Mouse (Mus musculus) CH12.LX (cell line): ENCODE measurements around the gene Fam78b. TPM values are rescaled to one million over a fixed set of nuclear protein-coding genes. Genes with fewer than 3 reads are reported as not detected.

Source experiments
- DNase-seq: peaks from one replicate; pipeline ENCODE4 v3.0.0-alpha.2; 2013; ENCODE audit errors: extremely low read depth
- H3K27ac ChIP-seq: 2 replicates; pipeline ENCODE4 v1.5.1; 2012; ENCODE audit warnings: low read depth, mild to moderate bottlenecking, control low read depth, moderate library complexity; ENCODE audit not compliant: insufficient read depth
- H3K27me3 ChIP-seq: replicated peaks from 2 replicates; pipeline ENCODE3; 2012; ENCODE audit warnings: inconsistent platforms
- H3K36me3 ChIP-seq, 2 experiments: replicated peaks in 1 of 2; 2 replicates each; pipeline versions ENCODE3 to v1.6.1; 2012; ENCODE audit warnings: inconsistent platforms in 1 of 2, low read length in 1 of 2, mild to moderate bottlenecking in 1 of 2, mixed read lengths in 1 of 2, moderate library complexity in 1 of 2; ENCODE audit not compliant: control insufficient read depth in 1 of 2, insufficient read depth in 1 of 2
- H3K4me1 ChIP-seq, 2 experiments: 2 replicates each; pipeline ENCODE4 v1.6.1; 2012; ENCODE audit warnings: inconsistent platforms in 1 of 2, moderate library complexity in 1 of 2; ENCODE audit not compliant: insufficient read depth in 2 of 2, control insufficient read depth in 1 of 2
- H3K4me2 ChIP-seq: 2 replicates; pipeline ENCODE4 v1.6.1; 2012; ENCODE audit warnings: low read depth, mild to moderate bottlenecking, control low read depth; ENCODE audit not compliant: poor library complexity, insufficient read depth, severe bottlenecking
- H3K4me3 ChIP-seq, 3 experiments: fragments of 150-350 bp in 1 of 3; sonication (generic) in 1 of 3; replicated peaks in 1 of 3; 2 replicates each; pipeline versions ENCODE3 to v1.5.1; 2011 to 2012; ENCODE audit warnings: low read depth in 2 of 3, low read length in 2 of 3, mild to moderate bottlenecking in 2 of 3, moderate library complexity in 2 of 3, control low read depth in 1 of 3, improper control_type of control experiment in 1 of 3, inconsistent platforms in 1 of 3, mixed read lengths in 1 of 3; ENCODE audit not compliant: poor library complexity in 1 of 3
- H3K79me2 ChIP-seq: replicated peaks from 2 replicates; pipeline ENCODE4 v1.6.1; 2012; ENCODE audit warnings: mild to moderate bottlenecking, moderate library complexity; ENCODE audit not compliant: control insufficient read depth, poor library complexity, insufficient read depth, severe bottlenecking; ENCODE audit errors: extremely low read depth
- H3K9ac ChIP-seq: 2 replicates; pipeline ENCODE4 v1.6.1; 2012; ENCODE audit warnings: low read depth, mild to moderate bottlenecking, control low read depth, moderate library complexity; ENCODE audit not compliant: insufficient read depth
- H3K9me3 ChIP-seq: replicated peaks from 2 replicates; pipeline ENCODE3; 2012; ENCODE audit warnings: low read length, inconsistent platforms, mixed read lengths
- CHD1 ChIP-seq: IDR thresholded peaks from 2 replicates; pipeline ENCODE4 v1.6.1; 2012; ENCODE audit warnings: low read depth, low read length, improper control_type of control experiment, inconsistent platforms
- CHD2 ChIP-seq: IDR thresholded peaks from 2 replicates; pipeline ENCODE4 v1.6.1; 2011; ENCODE audit warnings: low read length, improper control_type of control experiment
- CTCF ChIP-seq, 2 experiments: IDR thresholded peaks in 1 of 2; conservative IDR thresholded peaks in 1 of 2; 2 replicates each; pipeline ENCODE4 v1.5.1; 2011 to 2012; ENCODE audit warnings: low read depth in 2 of 2, low read length in 2 of 2, improper control_type of control experiment in 1 of 2, inconsistent platforms in 1 of 2, mild to moderate bottlenecking in 1 of 2, moderate library complexity in 1 of 2
- ELF1 ChIP-seq: IDR thresholded peaks from 2 replicates; pipeline ENCODE4 v1.6.1; 2014; ENCODE audit warnings: low read depth, mild to moderate bottlenecking, inconsistent platforms, low read length, improper control_type of control experiment
- EP300 ChIP-seq: IDR thresholded peaks from 2 replicates; pipeline ENCODE4 v1.6.1; 2011; ENCODE audit warnings: low read length, improper control_type of control experiment
- ETS1 ChIP-seq: conservative IDR thresholded peaks from 2 replicates; pipeline ENCODE4 v1.6.1; 2012; ENCODE audit warnings: low read depth, mild to moderate bottlenecking, inconsistent platforms, low read length, improper control_type of control experiment, moderate library complexity
- IRF4 ChIP-seq: IDR thresholded peaks from 2 replicates; pipeline ENCODE4 v1.6.1; 2014; ENCODE audit warnings: low read depth, mild to moderate bottlenecking, inconsistent platforms, low read length, improper control_type of control experiment
- JUND ChIP-seq: conservative IDR thresholded peaks from 2 replicates; pipeline ENCODE4 v1.6.1; 2011; ENCODE audit warnings: low read depth, low read length, improper control_type of control experiment
- MAFK ChIP-seq: IDR thresholded peaks from 2 replicates; pipeline ENCODE4 v1.6.1; 2011; ENCODE audit warnings: low read length, improper control_type of control experiment; ENCODE audit not compliant: insufficient replicate concordance
- MAX ChIP-seq: IDR thresholded peaks from 2 replicates; pipeline ENCODE4 v1.6.1; 2011; ENCODE audit warnings: low read length, improper control_type of control experiment
- MEF2A ChIP-seq: IDR thresholded peaks from 2 replicates; pipeline ENCODE4 v1.6.1; 2014; ENCODE audit warnings: low read depth, mild to moderate bottlenecking, inconsistent platforms, low read length, improper control_type of control experiment, borderline replicate concordance
- MXI1 ChIP-seq: IDR thresholded peaks from 2 replicates; pipeline ENCODE4 v1.6.1; 2011; ENCODE audit warnings: mild to moderate bottlenecking, low read depth, low read length, improper control_type of control experiment
- MYC ChIP-seq: IDR thresholded peaks from 2 replicates; pipeline ENCODE4 v1.6.1; 2011; ENCODE audit warnings: low read depth, mild to moderate bottlenecking, improper control_type of control experiment, low read length
- NELFE ChIP-seq: IDR thresholded peaks from 2 replicates; pipeline ENCODE4 v1.6.1; 2011; ENCODE audit warnings: low read depth, low read length, improper control_type of control experiment
- NRF1 ChIP-seq: IDR thresholded peaks from 2 replicates; pipeline ENCODE4 v1.6.1; 2014; ENCODE audit warnings: low read depth, mild to moderate bottlenecking, inconsistent platforms, low read length, improper control_type of control experiment, moderate library complexity
- PAX5 ChIP-seq: IDR thresholded peaks from 2 replicates; pipeline ENCODE4 v1.6.1; 2012; ENCODE audit warnings: low read length, inconsistent platforms, mixed read lengths
- POLR2A ChIP-seq: IDR thresholded peaks from 2 replicates; pipeline ENCODE4 v1.6.1; 2011; ENCODE audit warnings: low read depth, mild to moderate bottlenecking, improper control_type of control experiment, low read length
- RAD21 ChIP-seq: IDR thresholded peaks from 2 replicates; pipeline ENCODE4 v1.6.1; 2011; ENCODE audit warnings: low read depth, mild to moderate bottlenecking, low read length, improper control_type of control experiment, moderate library complexity
- SIN3A ChIP-seq: IDR thresholded peaks from 2 replicates; pipeline ENCODE4 v1.6.1; 2012; ENCODE audit warnings: low read length, improper control_type of control experiment, inconsistent platforms
- TBP ChIP-seq: conservative IDR thresholded peaks from 2 replicates; pipeline ENCODE4 v1.6.1; 2011; ENCODE audit warnings: low read depth, low read length, improper control_type of control experiment
- TCF12 ChIP-seq: IDR thresholded peaks from 2 replicates; pipeline ENCODE4 v1.6.1; 2014; ENCODE audit warnings: low read depth, mild to moderate bottlenecking, inconsistent platforms, low read length, improper control_type of control experiment
- USF1 ChIP-seq: IDR thresholded peaks from 2 replicates; pipeline ENCODE4 v1.6.1; 2014; ENCODE audit warnings: low read depth, mild to moderate bottlenecking, inconsistent platforms, low read length, improper control_type of control experiment
- ZKSCAN1 ChIP-seq: IDR thresholded peaks from 2 replicates; pipeline ENCODE4 v1.6.1; 2012; ENCODE audit warnings: low read depth, inconsistent platforms, low read length, improper control_type of control experiment, borderline replicate concordance
- ZNF384 ChIP-seq: IDR thresholded peaks from 2 replicates; pipeline ENCODE4 v1.6.1; 2012; ENCODE audit warnings: low read depth, low read length, improper control_type of control experiment, inconsistent platforms
- dilution Hi-C: fragments of 300-500 bp; cut with MboI; formaldehyde crosslinking; loops from 2 replicates; pipeline ENCODE4 v1.14.3; 2020; ENCODE audit warnings: low sequenced_read_pairs; ENCODE audit not compliant: extremely low pct_unique_long_range_greater_than_20kb, extremely low pct_ligation_motif_present
- in situ Hi-C: fragments of 300-500 bp; cut with MboI; formaldehyde crosslinking; loops from 3 replicates; pipeline ENCODE4 v1.14.3; 2019; ENCODE audit warnings: low sequenced_read_pairs, low pct_ligation_motif_present, low pct_unique_long_range_greater_than_20kb, mixed read lengths
- polyA plus RNA-seq: library from polyadenylated mRNA; unstranded; fragments of >175 nt; gene quantifications from 2 replicates; pipeline ENCODE4 v1.2.1, GENCODE M21; 2012; ENCODE audit warnings: low read depth; ENCODE audit not compliant: insufficient read length
- total RNA-seq, 2 experiments: library from RNA; depleted of rRNA; stranded (reverse); fragments of 300-350 nt in 1 of 2; fragments of >200 nt in 1 of 2; gene quantifications; 2 replicates each; pipeline ENCODE4 v1.2.3; 2012 to 2014

Fam78b gene
- total and polyA plus RNA-seq, 3 experiments = not detected

GRCm38 (mm10) chr1:167118971-167119370, 117.8 kb downstream of the Fam78b start:
- dilution Hi-C loops = no loop called here
- H3K4me2 ChIP-seq = no peak overlapping the region
- no peak overlapping the region for H3K4me3 ChIP-seq
- H3K4me1 ChIP-seq = no peaks in the 10 kb centered on the region
- no peaks in the 10 kb centered on the region for H3K9me3 ChIP-seq
- peaks cover 52% of the 10 kb centered on the region for H3K27me3 ChIP-seq
- in situ Hi-C loops = no loop called here
- H3K27ac ChIP-seq = no peak overlapping the region
- no peak for DNase-seq
- no peak overlapping the region for H3K9ac ChIP-seq
- no peaks in the 10 kb centered on the region for H3K36me3 ChIP-seq
- no peaks in the 10 kb centered on the region for H3K79me2 ChIP-seq
- TF ChIP-seq JUND (no peak), CHD1 (no peak), MAX (no peak), RAD21 (no peak), ZKSCAN1 (no peak), ETS1 (no peak), NRF1 (no peak), MAFK (no peak), MYC (no peak), EP300 (no peak), USF1 (no peak), ELF1 (no peak), MXI1 (no peak), IRF4 (no peak), CHD2 (no peak), CTCF (conservative IDR thresholded peaks at IDR 0.05 in 1 of 2, IDR thresholded peaks at IDR 0.05 in 1 of 2; ENCODE audit: low read depth in 2 of 2, low read length in 2 of 2) (no peak), MEF2A (no peak)
- TF ChIP-seq, all 38 proteins: peak for 0

DNA sequence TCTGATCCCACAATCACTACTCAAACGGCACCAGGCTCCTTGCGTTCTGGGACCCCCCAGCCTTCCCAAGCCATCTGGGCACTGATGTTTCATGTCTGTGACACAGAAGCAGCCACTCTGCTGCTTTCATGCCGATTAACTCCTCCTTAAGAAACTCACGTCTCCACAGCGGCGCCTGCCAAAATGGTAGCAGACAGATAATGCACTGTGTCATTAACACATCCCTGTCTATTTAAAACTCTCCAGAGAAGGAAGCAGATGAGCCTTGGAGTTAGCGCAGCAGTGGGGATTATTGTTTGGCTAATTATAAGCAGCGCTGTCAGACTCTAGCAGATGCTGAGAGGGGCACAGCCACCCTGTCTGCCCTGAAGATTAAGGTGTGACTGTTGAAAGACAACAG, 118.2 kb downstream of the Fam78b start:
- peaks cover 49% of the 10 kb centered on the region for H3K27me3 ChIP-seq
- H3K4me3 ChIP-seq = no peak overlapping the region
- H3K9ac ChIP-seq = no peak overlapping the region
- H3K4me2 ChIP-seq = no peak overlapping the region
- H3K4me1 ChIP-seq = no peaks in the 10 kb centered on the region
- in situ Hi-C loops (no loop called here), dilution Hi-C loops (no loop called here)
- no peaks in the 10 kb centered on the region for H3K79me2 ChIP-seq
- no peak overlapping the region for H3K27ac ChIP-seq
- DNase-seq = no peak
- no peaks in the 10 kb centered on the region for H3K9me3 ChIP-seq
- no peak for TF ChIP-seq CHD2
- no peak for TF ChIP-seq POLR2A
- TF ChIP-seq NELFE = no peak
- TF ChIP-seq SIN3A = no peak
- no peak for TF ChIP-seq PAX5
- no peak for TF ChIP-seq TCF12
- TF ChIP-seq TBP = no peak
- no peak for TF ChIP-seq ZNF384
- TF ChIP-seq MYC = no peak
- no peak for TF ChIP-seq IRF4
- no peak for TF ChIP-seq MXI1
- TF ChIP-seq NRF1 = no peak
- TF ChIP-seq, all 38 proteins: peak for 0
- no peaks in the 10 kb centered on the region for H3K36me3 ChIP-seq
